Mouse (Mus musculus) kidney, postnatal 36 days (tissue): ENCODE measurements around the gene Tbc1d30.
A peak's percentile ranks its signal among the peaks of the same experiment; 100 is the strongest.

Source experiments
- DNase-seq, 2 experiments: peaks; one replicate each; pipeline ENCODE4 v3.0.0; 2021 to 2022; ENCODE audit warnings: mixed read lengths in 2 of 2

The Tbc1d30 gene

GRCm38 (mm10) chr10:121351066-121351581 is at the start of gene Tbc1d30:
Tbc1d30 (minus strand) TSS chr10:121351278.
- DNase-seq = peak; percentile 83 to 88

GRCm38 (mm10) chr10:121398599-121398998 is 47.5 kb upstream of the Tbc1d30 start:
- DNase-seq = no peak

- peak; percentile 29 to 60 for DNase-seq
Measured at GRCm38 (mm10) chr10:121395542-121396176, 44.6 kb upstream of the Tbc1d30 start.

- peak; percentile 11 to 35 for DNase-seq
Measured at GRCm38 (mm10) chr10:121394789-121395325, 43.8 kb upstream of the Tbc1d30 start.

GRCm38 (mm10) chr10:121394270-121394669 is 43.2 kb upstream of the Tbc1d30 start:
- DNase-seq = no peak

GRCm38 (mm10) chr10:121391901-121392300 is 40.8 kb upstream of the Tbc1d30 start:
- DNase-seq = no peak

- DNase-seq = no peak
Measured at GRCm38 (mm10) chr10:121390602-121391001, 39.5 kb upstream of the Tbc1d30 start.

GRCm38 (mm10) chr10:121386347-121386746 is 35.3 kb upstream of the Tbc1d30 start:
- no peak for DNase-seq

- no peak for DNase-seq
Measured at GRCm38 (mm10) chr10:121385695-121386094, 34.6 kb upstream of the Tbc1d30 start.

- peak; percentile 64 to 69 for DNase-seq
Measured at GRCm38 (mm10) chr10:121384710-121385109, 33.6 kb upstream of the Tbc1d30 start.

GRCm38 (mm10) chr10:121381280-121381679 is 30.2 kb upstream of the Tbc1d30 start:
- DNase-seq = no peak

- peak in 1 of 2 experiments; percentile 27 for DNase-seq
Measured at GRCm38 (mm10) chr10:121379387-121379786, 28.3 kb upstream of the Tbc1d30 start.

GRCm38 (mm10) chr10:121376530-121377271 is 25.6 kb upstream of the Tbc1d30 start:
- DNase-seq = peak; percentile 14 to 33

- no peak for DNase-seq
Measured at GRCm38 (mm10) chr10:121375649-121376493, 24.8 kb upstream of the Tbc1d30 start.

- peak in 1 of 2 experiments; percentile 20 for DNase-seq
Measured at GRCm38 (mm10) chr10:121374693-121375620, 23.9 kb upstream of the Tbc1d30 start.

GRCm38 (mm10) chr10:121374013-121374412 is 22.9 kb upstream of the Tbc1d30 start:
- no peak for DNase-seq

GRCm38 (mm10) chr10:121370777-121371176 is 19.7 kb upstream of the Tbc1d30 start:
- peak; percentile 29 to 64 for DNase-seq

GRCm38 (mm10) chr10:121368783-121369465 is 17.8 kb upstream of the Tbc1d30 start:
- DNase-seq = peak; percentile 27 to 48

- peak; percentile 30 to 54 for DNase-seq
Measured at GRCm38 (mm10) chr10:121367780-121368179, 16.7 kb upstream of the Tbc1d30 start.

- no peak for DNase-seq
Measured at GRCm38 (mm10) chr10:121367271-121367670, 16.2 kb upstream of the Tbc1d30 start.

GRCm38 (mm10) chr10:121365781-121366272 is 14.7 kb upstream of the Tbc1d30 start:
- peak; percentile 59 to 76 for DNase-seq
